Mouse (Mus musculus) heart, postnatal 0 days (tissue): Measurements from ENCODE around the gene Themis2.

Source experiments
- CTCF ChIP-seq: IDR thresholded peaks from 2 replicates; pipeline ENCODE4 v1.5.1; 2016; ENCODE audit warnings: antibody characterized with exemption, control low read depth, low read depth
- EP300 ChIP-seq: IDR thresholded peaks from 2 replicates; pipeline ENCODE4 v1.6.1; 2016; ENCODE audit warnings: antibody characterized with exemption, low read depth

DNA sequence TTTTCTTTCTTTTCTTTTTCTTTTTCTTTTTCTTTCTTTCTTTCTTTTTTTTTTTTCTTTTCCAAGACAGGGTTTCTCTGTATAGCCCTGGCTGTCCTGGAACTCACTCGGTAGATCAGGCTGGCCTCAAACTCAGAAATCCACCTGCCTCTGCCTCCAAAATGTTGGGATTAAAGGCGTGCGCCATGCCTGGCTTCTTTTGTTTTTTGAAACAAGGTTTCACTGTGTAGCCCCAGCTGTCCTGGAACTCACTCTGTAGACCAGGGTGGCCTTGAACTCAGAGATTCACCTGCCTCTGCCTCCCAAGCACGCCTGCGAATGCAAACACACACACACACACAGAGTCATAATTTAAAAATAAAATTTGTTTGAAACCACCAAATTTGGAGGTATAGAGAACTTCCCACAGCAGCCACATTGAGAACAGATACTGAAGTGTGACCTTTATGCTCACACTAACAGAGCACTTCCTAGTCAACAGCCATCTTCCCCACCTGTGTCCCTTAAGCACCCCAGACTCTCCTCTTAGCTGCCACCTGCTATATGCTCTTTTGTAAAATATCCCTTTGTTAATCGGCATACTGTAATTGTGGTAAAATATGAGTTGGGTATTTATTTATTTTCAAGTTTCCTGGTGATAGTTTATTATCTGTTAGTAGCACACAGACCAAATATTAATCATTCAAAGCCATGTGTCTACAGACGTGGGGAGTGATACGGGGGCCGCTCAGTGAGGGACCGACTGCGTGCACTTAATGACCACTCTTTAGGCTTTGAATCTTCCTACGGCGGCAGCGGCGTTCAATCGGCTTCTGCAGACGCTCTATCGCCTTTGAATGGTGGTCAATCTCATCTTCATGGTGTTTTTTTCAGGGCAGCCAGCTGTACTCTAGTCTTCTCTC is 5.2 kb upstream of the Themis2 start:
- TF ChIP-seq EP300 (no peak), CTCF (no peak)
